Mouse (Mus musculus) heart, postnatal 14 days (tissue): ENCODE data around the gene Golga2. TPM values are rescaled to one million over a fixed set of nuclear protein-coding genes. Genes with fewer than 3 reads are reported as not detected.
A peak's percentile ranks its signal among the peaks of the same experiment; 100 is the strongest.

Experiments
- DNase-seq, 2 experiments: peaks; one replicate each; pipeline ENCODE4 v3.0.0; 2021 to 2022
- intact Hi-C: fragments of 180-260 bp; cut with DNase I; formaldehyde crosslinking; loops from one replicate; pipeline ENCODE4 v1.15.1; 2025
- long read RNA-seq, 2 experiments: library from polyadenylated mRNA; stranded (forward); transcript quantifications; one replicate each; pipeline ENCODE4 v2.0.0; 2021
- total RNA-seq, 2 experiments: library from RNA; stranded (reverse); gene quantifications; 2 replicates each; pipeline ENCODE4 v1.2.3; 2021

Golga2 gene
- total RNA-seq, result 10 to 100 TPM; 67.9 to 70.5 TPM
- long read RNA-seq, experiment 1, full-length matches to known transcripts, result 21 of 73 reads
- long read RNA-seq, experiment 1, partial matches to known transcripts, result 16 of 73 reads
- long read RNA-seq, experiment 1, other reads (novel, unspliced or antisense), result 36 of 73 reads
- long read RNA-seq, experiment 2, full-length matches to known transcripts, result 16 of 57 reads
- long read RNA-seq, experiment 2, partial matches to known transcripts, result 11 of 57 reads
- long read RNA-seq, experiment 2, other reads (novel, unspliced or antisense), result 30 of 57 reads

- no peak for DNase-seq
- intact Hi-C loops, result no loop called here
These were observed at the start of gene Golga2 for GRCm38 (mm10) chr2:32287334-32287840. Gene Golga2, plus strand, starts transcription at chr2:32287384.

GRCm38 (mm10) chr2:32237571-32237970 lies 49.6 kb upstream of the Golga2 start:
- intact Hi-C loops, result loop anchor here (2.0 kb wide), 1 partner anchor 45 kb away; no protein-coding TSS in a partner anchor

DNA sequence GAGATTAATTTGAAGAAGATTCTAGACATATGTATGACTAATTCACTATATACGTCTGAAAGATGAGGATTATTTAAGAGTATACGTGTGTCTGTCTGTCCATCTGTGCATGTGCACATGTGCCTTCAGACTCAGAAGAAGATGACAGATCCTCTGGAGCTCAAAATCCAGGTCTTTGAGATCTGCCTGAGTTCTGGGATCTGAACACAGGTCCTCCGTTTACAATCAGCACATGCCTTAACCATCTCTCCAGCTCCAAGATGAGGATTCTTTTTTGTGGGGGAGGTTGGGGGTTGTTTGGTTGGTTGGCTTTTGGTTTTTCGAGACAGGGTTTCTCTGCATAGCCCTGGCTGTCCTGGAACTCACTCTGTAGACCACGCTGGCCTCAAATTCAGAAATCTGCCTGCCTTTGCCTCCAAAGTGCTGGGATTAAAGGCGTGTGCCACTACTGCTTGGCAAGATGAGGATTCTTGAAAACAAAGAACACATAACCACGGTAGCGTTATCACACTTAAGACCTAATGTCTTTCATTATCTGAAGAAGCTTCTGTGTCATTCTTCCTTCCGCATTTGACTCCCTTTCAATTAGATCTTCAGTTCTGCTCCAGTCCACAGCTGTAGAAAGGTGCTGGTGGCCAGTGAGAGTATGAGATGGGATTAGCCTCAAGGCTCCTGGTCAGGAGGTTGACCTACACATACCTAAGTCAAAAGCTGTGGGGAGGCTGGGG lies 48.3 kb upstream of the Golga2 start:
- intact Hi-C loops, result no loop called here
- no peak for DNase-seq

More at GRCm38 (mm10) chr2:32237571-32237970, 49.6 kb upstream of the Golga2 start:
- no peak for DNase-seq

- intact Hi-C loops, result no loop called here
- no peak for DNase-seq
These were observed 46.6 kb upstream of the Golga2 start for GRCm38 (mm10) chr2:32240591-32240990.

- intact Hi-C loops, result no loop called here
- DNase-seq, result no peak
These were observed 44.2 kb upstream of the Golga2 start for GRCm38 (mm10) chr2:32242986-32243385.

DNA sequence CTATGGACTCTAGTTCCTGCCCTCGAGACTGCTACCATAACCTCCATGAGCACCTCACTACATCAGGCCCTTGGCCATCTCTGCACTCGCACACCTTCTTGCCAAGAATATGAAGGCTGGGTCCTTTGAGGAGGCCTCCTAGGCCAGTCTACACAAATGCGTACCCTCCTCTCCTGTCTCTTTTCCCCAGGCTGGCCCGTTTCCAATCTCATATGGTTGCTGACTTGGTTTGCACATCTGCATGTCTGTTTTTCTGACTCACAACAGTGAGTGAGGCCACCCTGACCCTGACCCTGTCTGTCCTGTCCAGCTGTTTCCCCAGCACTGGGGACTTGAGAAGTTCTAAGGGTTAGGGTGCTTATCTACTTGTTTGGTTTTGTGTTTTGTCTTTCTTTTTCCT lies 40.4 kb upstream of the Golga2 start:
- no peak for DNase-seq
- intact Hi-C loops, result no loop called here

DNA sequence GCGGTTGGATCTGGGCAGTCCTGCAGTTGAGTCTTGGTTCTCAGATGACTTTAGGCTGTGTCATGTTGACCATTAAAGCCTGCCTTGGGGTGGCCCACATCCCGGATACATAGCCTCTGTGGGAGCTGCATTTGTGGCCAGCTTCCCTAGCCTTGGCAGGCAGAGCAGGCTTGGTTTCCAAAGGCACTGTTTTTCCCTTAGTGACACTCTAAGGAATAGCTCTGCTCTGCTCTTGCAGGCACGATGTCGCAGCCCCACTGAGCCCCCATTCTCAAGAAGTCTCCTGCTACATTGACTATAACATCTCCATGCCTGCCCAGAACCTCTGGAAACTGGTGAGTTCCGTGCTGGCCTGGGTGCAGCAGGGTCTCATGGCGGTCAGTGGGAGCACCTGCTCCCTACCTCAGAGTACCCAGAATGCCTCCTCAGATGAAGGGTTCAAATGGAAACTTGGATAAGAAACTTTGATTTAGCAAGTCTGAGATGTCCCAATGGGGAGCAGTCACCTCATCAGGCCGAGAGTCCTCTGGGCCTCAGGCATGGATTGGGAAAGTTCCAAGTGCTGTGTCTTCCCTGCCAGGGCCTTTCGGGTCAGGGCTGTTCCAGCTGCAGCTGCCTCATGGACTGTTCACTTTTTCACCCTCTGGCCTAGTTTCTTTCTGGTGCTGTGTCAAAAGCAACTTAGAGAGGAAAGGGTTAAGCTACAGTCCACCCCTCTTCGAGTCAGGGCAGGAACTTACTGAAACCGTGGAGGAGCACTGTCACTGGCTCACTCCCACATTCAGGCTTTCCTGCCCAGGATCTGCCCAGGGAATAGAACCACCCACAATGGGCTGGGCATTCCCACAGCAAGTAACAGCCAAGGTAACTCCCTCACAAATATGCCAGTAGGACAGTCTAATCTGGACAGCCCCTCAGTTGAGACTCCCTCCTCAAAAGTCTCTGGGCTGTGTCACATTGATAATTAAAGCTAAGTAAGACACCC lies 38.5 kb upstream of the Golga2 start:
- intact Hi-C loops, result no loop called here
- peak in 1 of 2 experiments; percentile 48 for DNase-seq

- intact Hi-C loops, result no loop called here
These were observed 35.2 kb upstream of the Golga2 start for GRCm38 (mm10) chr2:32251791-32252527.

DNA sequence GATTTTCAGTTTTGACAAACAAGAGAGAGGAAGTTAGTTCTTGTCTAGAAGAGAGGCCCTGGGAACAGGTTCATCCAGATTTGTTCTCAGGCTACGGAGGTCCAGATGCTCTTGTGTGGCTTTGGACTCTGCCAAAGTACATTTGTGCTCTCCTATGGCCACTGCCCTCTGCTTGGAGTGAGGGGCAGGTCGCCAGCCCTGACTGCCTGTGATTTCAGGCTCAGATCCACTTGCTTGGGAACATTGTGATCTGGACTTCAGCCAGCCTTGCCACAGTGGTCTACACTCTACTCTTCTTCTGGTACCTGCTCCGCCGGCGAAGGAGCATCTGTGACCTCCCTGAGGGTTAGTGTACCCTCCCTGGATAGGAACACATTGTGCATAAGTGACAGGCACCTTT lies 34.5 kb upstream of the Golga2 start:
- intact Hi-C loops, result no loop called here
- no peak for DNase-seq

More at GRCm38 (mm10) chr2:32251791-32252527, 35.2 kb upstream of the Golga2 start:
- DNase-seq, result no peak

- no peak for DNase-seq
- intact Hi-C loops, result no loop called here
These were observed 33.8 kb upstream of the Golga2 start for GRCm38 (mm10) chr2:32253352-32253751.

DNA sequence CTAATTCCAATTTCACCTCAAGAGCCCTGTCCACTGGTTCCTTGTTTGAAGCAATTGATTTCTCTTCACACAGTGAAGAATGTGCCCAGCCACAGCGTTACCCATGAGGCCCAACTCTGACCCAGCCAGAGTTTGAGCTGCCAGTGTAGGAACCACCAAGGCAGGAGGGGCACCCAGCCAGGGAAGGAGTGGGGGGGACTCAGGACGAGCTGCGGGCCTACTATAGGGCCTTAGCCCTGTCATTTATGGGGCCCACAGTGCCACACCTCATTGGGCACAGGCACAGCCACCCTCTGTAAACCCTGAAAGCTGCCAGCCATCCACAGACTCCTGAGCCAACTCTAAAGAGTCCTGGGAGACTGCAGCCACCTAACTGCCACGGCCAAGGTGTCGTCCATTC lies 32.6 kb upstream of the Golga2 start:
- intact Hi-C loops, result no loop called here
- DNase-seq, result no peak

GRCm38 (mm10) chr2:32256273-32256672 lies 30.9 kb upstream of the Golga2 start:
- intact Hi-C loops, result no loop called here
- DNase-seq, result no peak

DNA sequence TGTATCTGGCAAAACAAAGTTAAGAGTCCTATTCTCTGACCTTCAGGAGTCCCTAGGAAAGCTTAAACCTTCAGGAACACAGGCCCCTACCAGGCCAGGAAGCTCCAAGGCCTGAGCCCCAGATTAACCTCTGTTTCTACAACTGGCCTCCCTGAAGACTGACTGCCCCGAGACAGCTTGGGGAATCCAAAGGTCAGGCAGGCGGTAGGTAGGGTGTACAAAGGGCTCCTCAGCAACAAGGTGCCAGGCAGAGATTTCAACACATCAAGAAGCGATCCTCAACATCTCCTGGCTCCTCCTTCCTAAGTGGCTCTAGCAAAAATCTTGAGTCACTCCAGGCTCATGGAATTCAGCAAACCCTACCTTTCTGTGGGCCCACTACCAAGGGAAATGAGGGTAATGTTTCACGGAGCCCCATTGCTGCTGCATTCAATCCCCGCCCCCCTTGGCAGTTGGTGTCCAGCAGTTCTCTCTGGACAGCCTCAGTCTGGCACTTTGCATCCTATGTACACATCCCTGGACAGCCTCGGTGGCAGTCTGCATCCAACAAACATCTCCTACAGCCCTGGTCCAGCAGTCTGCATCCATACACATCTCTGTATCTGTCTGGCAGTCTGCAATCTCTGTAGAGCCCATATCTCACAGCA lies 28.2 kb upstream of the Golga2 start:
- no peak for DNase-seq
- intact Hi-C loops, result no loop called here

- intact Hi-C loops, result no loop called here
- peak; percentile 88 to 89 for DNase-seq
These were observed 27.3 kb upstream of the Golga2 start, which contains the start of gene Uck1 for GRCm38 (mm10) chr2:32259657-32260417. Gene Uck1, minus strand, starts transcription at chr2:32260159.

DNA sequence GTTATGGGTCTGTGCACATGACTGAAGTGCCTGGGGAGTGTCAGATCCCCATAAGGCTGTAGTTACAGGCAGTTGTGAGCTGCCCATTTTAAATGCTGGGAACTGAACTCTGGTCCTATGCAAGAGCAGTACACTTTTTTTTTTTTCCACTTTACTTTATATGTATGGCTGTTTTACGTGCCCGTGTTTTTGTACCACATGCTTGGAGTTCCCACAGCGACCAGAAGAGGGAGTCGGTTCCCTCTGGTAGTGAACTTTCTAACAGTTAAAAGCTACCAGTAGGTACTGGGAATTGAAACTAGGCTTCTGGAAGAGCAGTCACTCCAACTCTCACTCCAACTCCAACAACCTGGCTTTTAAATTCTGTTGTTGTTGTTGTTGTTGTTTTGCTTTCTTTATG lies 26.5 kb upstream of the Golga2 start:
- peak; percentile 37 to 53 for DNase-seq
- intact Hi-C loops, result no loop called here

DNA sequence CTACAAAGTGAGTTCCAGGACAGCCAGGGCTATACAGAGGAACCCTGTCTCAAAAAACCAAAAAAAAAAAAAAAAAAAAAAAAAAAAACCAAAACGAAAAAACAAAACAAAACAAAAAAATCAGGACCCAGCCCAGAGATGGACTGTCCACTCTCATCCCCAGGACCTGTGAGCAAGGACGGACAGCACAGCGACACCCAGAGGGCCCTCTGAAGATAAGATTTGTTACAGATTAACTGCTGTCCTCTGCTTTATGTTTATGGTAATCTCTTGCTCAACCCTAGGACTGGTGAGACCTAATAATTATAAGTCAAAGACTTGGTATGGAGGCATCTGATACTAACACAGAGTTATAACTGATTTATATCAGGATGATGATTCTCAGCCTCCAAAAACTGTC lies 11.4 kb upstream of the Golga2 start:
- DNase-seq, result no peak
- intact Hi-C loops, result no loop called here

GRCm38 (mm10) chr2:32282289-32282688 lies 4.9 kb upstream of the Golga2 start:
- DNase-seq, result no peak
- intact Hi-C loops, result loop anchor here (2.0 to 5.0 kb wide), 2 partner anchors 45 to 145 kb away; partner anchors contain the start of gene Pomt1

- intact Hi-C loops, result loop anchor here (2.0 to 5.0 kb wide), 2 partner anchors 46 to 145 kb away; partner anchors contain the start of gene Pomt1
- DNase-seq, result peak; percentile 41 to 61
These were observed 4.5 kb upstream of the Golga2 start for GRCm38 (mm10) chr2:32282727-32283126.
